Mouse (Mus musculus) kidney, adult 2 months (tissue): ENCODE measurements at regions not wholly inside any gene's neighbourhood (a gene's known extent, or its start where the extent isn't known, plus 50 kb on each side); places are given as distances from the start of the nearest gene placed in this dataset.

ENCODE experiments used
- CTCF ChIP-seq: fragments of 200-500 bp; conservative IDR thresholded peaks from 2 replicates; pipeline ENCODE4 v1.5.1; 2011; ENCODE audit warnings: low read depth, mild to moderate bottlenecking, control low read depth, low read length, moderate library complexity, mixed read lengths; ENCODE audit not compliant: insufficient read depth, insufficient read length
- POLR2A ChIP-seq: fragments of 200-500 bp; IDR thresholded peaks from one replicate; pipeline ENCODE4 v1.6.1; 2011; ENCODE audit warnings: low read depth, low read length, control low read depth

GRCm38 (mm10) chr1:102716459-102716858 lies 2051.9 kb upstream of the Cdh20 start:
- TF ChIP-seq CTCF = no peak
- no peak for TF ChIP-seq POLR2A
